Mouse (Mus musculus) brain, adult 10 weeks (tissue): ENCODE data around the gene Ago1. TPM values are rescaled to one million over a fixed set of nuclear protein-coding genes. Genes with fewer than 3 reads are reported as not detected.

ENCODE experiments used
- polyA plus RNA-seq: library from polyadenylated mRNA; stranded (reverse); fragments of 350-450 nt; fragmentation: Illumina TruSeq; extraction: RNeasy Lipid Tissue Mini Kit (QIAGEN cat#74804); gene quantifications from one replicate; pipeline ENCODE4 v1.2.3, GENCODE M21; 2015; ENCODE audit warnings: low read depth, low replicate concordance

Ago1 gene
- polyA plus RNA-seq, result 30.6 TPM

GRCm38 (mm10) chr4:126468285-126468901 lies at the start of gene Ago1:
Gene Ago1, minus strand, starts transcription at chr4:126468583.

GRCm38 (mm10) chr4:126429347-126430079 lies 38.9 kb downstream of the Ago1 start, which contains the start of gene Ago3:
Gene Ago3, minus strand, starts transcription at chr4:126429556.

Other genes starting within 250 kb of the Ago1 start
- 148 TPM for gene Map7d1, start 212.2 kb downstream of the Ago1 start, polyA plus RNA-seq
- 121 TPM for gene Trappc3, start 206.3 kb downstream of the Ago1 start, polyA plus RNA-seq
- gene Col8a2, start 181.8 kb downstream of the Ago1 start, polyA plus RNA-seq, result 3.2 TPM
- gene Adprhl2, start 146.9 kb downstream of the Ago1 start, polyA plus RNA-seq, result 29.6 TPM
- 3.8 TPM for gene Tekt2, start 142.9 kb downstream of the Ago1 start, polyA plus RNA-seq
- 12.3 TPM for gene Ago3, start 39.0 kb downstream of the Ago1 start, polyA plus RNA-seq
- gene Ago4, start 64.9 kb upstream of the Ago1 start, polyA plus RNA-seq, result 5.9 TPM
- 2.7 TPM for gene Clspn, start 88.4 kb upstream of the Ago1 start, polyA plus RNA-seq
- 93.5 TPM for gene 5730409E04Rik, start 141.2 kb upstream of the Ago1 start, polyA plus RNA-seq
- gene Psmb2, start 209.0 kb upstream of the Ago1 start, polyA plus RNA-seq, result 189 TPM